Mouse (Mus musculus) bone marrow, adult 2 months (tissue): ENCODE measurements around the gene Slc22a12. TPM values are rescaled to one million over a fixed set of nuclear protein-coding genes. Genes with fewer than 3 reads are reported as not detected.
A peak's percentile ranks its signal among the peaks of the same experiment; 100 is the strongest.

Experiments
- H3K27ac ChIP-seq: fragments of 200-500 bp; 2 replicates; pipeline ENCODE4 v1.5.1; 2012; ENCODE audit warnings: low read depth, mild to moderate bottlenecking, control low read depth, inconsistent platforms, low read length; ENCODE audit not compliant: control insufficient read depth, poor library complexity, insufficient read depth
- H3K4me1 ChIP-seq: fragments of 200-500 bp; 2 replicates; pipeline ENCODE4 v1.6.1; 2011; ENCODE audit warnings: low read length; ENCODE audit not compliant: control insufficient read depth, insufficient read depth
- H3K4me3 ChIP-seq: fragments of 200-500 bp; replicated peaks from 2 replicates; pipeline ENCODE3; 2011; ENCODE audit warnings: mild to moderate bottlenecking, low read depth, low read length, control low read depth; ENCODE audit not compliant: control insufficient read depth
- CTCF ChIP-seq: fragments of 200-500 bp; IDR thresholded peaks from 2 replicates; pipeline ENCODE4 v1.5.1; 2011; ENCODE audit warnings: low read length, control low read depth; ENCODE audit not compliant: control insufficient read depth, insufficient read depth
- POLR2A ChIP-seq: fragments of 200-500 bp; IDR thresholded peaks from 2 replicates; pipeline ENCODE4 v1.6.1; 2011; ENCODE audit warnings: low read depth, mild to moderate bottlenecking, control low read depth, low read length, borderline replicate concordance; ENCODE audit not compliant: control insufficient read depth
- WGBS: fragments of 180-500 bp; shearing (Covaris S2); methylation state at CpG from one replicate; pipeline ENCODE4 v1.1.7; 2018; 5-methylcytosine and 5-hydroxymethylcytosine counted together
- polyA plus RNA-seq: library from polyadenylated mRNA; stranded (reverse); fragments of >200 nt; gene quantifications from 2 replicates; pipeline ENCODE4 v1.2.4, GENCODE M21; 2011; ENCODE audit warnings: low replicate concordance; ENCODE audit not compliant: missing spikeins, insufficient read depth, insufficient read length

Slc22a12 gene
- polyA plus RNA-seq, 1 experiment = 1.0 TPM

DNA sequence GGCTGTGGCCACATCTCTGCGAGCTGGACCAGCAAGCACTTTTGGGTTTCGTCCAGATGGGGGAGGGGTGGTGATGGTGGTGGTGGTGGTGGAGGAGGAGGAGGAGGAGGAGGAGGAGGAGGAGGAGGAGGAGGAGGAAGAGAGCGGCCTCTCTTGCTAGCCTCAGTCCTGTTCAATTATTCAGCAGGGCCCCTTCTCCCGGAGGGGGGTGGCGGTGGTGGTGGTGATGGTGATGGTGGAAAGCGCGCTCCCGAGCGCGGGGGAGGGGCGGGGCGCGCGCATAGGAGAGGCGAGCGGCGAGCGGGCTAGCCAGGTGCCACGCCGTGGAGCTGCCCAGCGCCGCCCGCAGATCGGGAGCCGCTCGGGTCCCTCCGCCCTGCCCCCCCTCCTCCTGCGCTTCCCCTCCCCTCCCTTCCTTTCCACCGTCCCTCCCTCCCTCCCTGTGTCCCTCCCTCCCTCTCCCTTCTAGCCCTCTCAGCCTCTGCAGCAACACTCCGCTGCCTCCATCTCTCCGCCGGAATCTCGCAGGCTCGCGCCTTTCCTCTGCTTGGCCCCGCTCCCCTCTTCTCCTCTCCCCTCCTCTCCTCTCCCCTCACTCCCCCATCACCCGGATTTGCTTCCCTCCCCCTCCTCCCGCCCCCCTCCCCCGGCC is 45.6 kb downstream of the Slc22a12 start:
- WGBS = 1% methylated on average over 37 of the region's 39 CpGs
- no peaks in the 10 kb centered on the region for H3K4me1 ChIP-seq
- TF ChIP-seq POLR2A (no peak), CTCF (no peak)
- no peak overlapping the region for H3K4me3 ChIP-seq
- no peak overlapping the region for H3K27ac ChIP-seq

DNA sequence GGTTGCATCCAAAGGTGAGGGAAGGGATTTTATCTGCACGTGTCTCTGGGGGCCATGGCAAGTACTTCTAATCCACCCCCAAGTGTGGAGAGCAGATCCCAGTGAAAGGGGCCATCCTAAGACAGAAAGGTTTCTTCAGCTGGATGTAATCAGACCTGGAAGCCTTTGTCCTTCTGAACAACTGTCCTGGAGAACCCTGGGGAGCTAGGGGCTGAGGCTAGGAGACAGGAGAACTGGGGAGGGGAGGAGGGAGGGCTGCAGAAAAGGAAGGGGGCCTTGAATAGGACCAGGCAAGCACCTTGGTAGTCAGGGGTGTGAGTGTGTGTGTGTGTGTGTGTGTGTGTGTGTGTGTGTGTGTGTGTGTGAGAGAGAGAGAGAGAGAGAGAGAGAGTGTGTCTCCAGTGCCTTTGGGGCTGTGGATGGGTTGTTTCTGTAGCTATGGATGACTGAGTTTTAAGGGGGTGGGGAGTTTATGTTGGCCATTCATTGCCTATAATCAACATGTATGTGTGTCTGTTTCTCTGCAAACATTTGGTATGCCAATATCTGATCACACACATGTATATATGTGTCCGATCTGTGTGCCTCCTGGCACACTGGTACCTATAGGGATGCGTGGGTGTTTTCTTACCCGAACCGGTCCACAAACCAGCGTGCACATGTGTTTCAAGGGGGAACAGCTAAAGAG is 46.2 kb downstream of the Slc22a12 start:
- Histone ChIP-seq H3K4me1 (no peaks in the 10 kb centered on the region), H3K4me3 (no peak overlapping the region), H3K27ac (no peak overlapping the region)
- TF ChIP-seq CTCF = no peak
- no peak for TF ChIP-seq POLR2A
- 18% methylated on average over 6 of the region's 6 CpGs for WGBS

DNA sequence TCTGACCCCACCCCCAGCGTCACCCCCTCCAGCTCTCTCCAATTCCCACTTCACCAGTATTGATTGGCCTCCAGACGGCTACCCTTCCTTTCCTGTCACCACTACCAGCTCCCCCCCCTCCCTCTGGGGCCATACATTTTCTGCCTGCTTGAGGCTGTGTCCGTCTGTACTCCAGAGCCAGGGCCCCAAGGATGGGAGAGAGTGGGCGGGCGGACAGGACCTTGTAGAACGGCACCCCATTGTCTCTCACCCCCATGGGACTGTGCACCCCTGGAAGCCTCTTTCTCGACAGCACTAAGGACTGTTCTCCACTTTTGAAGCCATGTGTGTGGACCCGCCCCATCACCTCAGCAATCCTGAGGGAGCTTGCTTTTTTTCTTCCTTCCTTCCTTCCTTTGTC is 47.1 kb downstream of the Slc22a12 start:
- H3K27ac ChIP-seq = no peak overlapping the region
- H3K4me1 ChIP-seq = no peaks in the 10 kb centered on the region
- 34% methylated on average over 8 of the region's 8 CpGs for WGBS
- no peak for TF ChIP-seq POLR2A
- TF ChIP-seq CTCF = no peak
- H3K4me3 ChIP-seq = no peak overlapping the region

DNA sequence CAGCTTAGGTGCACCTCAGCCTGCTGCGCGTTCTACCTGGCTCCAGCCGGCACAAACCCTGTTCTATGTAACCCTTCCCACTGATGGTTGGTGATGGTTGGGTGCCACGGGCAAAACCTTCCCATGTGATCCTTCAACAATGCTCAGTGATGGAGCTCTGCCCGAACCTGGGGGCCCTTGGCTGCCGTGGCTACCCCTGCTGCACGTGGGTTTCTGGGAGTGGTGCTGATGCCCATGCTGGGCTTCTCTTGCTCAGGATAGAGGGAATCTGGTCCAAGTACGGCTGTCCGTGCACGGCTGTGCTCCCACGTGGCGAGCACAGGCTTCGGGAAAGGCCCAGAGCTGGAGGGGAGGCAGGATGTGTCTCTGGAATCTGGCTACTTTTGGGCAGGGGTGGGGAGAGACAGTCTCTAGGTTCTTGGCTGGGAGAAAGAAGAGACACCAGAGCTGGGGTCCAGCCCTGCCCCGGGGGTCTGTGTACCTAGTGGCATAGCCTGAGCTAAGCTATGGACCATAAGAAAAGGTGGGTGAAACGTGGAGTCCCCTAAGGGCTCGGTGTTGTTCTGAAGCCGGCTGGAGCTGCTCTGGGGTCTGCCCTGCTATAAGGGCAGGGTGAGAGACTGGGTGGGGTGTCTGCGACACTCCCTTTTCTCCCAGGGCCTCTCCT is 48.2 kb downstream of the Slc22a12 start:
- Histone ChIP-seq H3K4me1 (no peaks in the 10 kb centered on the region), H3K4me3 (no peak overlapping the region), H3K27ac (no peak overlapping the region)
- TF ChIP-seq CTCF (no peak), POLR2A (no peak)
- 62% methylated on average over 18 of the region's 18 CpGs for WGBS

DNA sequence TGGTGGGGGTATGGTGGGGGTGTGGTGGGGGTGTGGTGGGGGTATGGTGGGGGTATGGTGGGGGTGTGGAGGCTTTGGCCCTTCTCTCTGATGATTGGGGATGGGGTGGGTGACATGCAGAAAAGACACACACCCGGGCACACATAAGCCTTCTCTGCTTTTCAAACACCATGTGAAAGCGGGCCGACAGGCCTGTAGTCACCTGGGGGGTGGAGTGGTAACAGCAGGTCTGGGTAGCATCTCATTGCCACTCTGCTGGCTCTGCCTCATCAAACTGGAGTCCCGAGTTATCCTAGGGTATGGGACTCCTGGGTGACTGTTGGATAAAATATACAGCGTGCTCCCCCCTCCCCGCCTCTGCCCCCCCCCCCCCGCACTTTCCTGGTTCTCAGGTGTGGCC is 48.8 kb downstream of the Slc22a12 start:
- 54% methylated on average over 6 of the region's 7 CpGs for WGBS
- no peak overlapping the region for H3K4me3 ChIP-seq
- TF ChIP-seq POLR2A (no peak), CTCF (no peak)
- no peaks in the 10 kb centered on the region for H3K4me1 ChIP-seq
- H3K27ac ChIP-seq = no peak overlapping the region

DNA sequence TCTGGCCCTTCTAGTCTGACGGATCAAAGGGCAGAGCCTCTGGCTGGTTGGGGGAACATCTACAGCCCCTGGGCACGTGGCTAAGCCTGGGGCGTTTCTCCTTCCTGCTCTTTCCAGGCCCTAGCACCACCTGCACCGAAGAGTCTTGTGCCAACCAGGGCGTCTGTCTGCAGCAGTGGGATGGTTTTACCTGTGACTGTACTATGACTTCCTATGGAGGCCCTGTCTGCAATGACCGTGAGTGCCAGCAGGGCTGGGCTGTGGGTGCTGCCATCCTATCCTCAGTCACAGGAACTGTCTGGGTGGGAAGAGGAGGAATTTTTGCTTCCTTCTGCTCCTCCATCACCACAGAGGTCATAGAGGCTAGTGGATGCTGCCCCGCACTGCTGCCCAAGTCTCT is 49.6 kb downstream of the Slc22a12 start:
- Histone ChIP-seq H3K27ac (no peak overlapping the region), H3K4me3 (no peak overlapping the region), H3K4me1 (no peaks in the 10 kb centered on the region)
- WGBS = 73% methylated on average over 7 of the region's 7 CpGs
- TF ChIP-seq POLR2A (no peak), CTCF (no peak)

DNA sequence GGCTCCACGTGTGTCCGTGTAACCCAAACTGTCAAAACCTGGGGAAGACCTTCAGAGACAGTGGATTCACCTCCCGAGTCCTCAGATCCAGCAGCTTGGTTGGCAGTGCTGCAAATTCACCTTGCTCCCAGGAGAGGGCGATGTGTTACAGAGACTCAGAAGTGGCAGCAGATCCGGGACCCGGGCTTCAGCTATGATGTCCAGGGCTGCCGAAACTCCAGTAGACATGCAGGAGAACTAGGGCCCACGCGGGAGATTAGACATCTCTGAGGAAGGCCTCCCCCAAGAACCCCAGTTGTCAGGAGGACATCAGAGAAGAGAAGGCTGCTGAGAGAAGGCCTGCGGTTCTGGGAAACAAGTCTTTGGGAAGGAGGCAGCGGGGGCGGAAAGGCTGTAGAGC is 50.7 kb downstream of the Slc22a12 start:
- WGBS = 22% methylated on average over 12 of the region's 12 CpGs

DNA sequence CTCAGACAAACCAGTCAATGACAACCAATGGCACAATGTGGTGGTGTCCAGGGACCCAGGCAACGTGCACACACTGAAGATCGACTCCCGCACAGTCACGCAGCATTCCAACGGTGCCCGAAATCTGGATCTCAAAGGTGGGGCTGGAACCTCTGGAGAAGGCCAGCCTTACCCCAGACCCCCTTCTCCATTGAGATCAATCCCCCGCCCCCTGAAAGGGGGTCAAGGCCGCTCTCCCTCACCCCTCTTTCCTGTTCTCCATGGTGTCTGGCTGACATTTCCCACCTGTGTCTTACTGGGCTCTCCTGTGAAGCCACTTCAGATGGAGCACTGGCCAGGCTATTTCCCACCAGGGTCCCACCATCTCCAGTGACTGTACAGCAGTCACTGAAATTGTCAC is 51.3 kb downstream of the Slc22a12 start:
- no peak overlapping the region for H3K4me3 ChIP-seq
- 78% methylated on average over 8 of the region's 8 CpGs for WGBS
- no peak for TF ChIP-seq POLR2A
- TF ChIP-seq CTCF = no peak
- no peaks in the 10 kb centered on the region for H3K4me1 ChIP-seq
- H3K27ac ChIP-seq = no peak overlapping the region

More for the DNA sequence above, 50.7 kb downstream of the Slc22a12 start:
- no peak overlapping the region for H3K4me3 ChIP-seq
- H3K27ac ChIP-seq = no peak overlapping the region
- H3K4me1 ChIP-seq = no peaks in the 10 kb centered on the region
- peak; percentile 56 for TF ChIP-seq CTCF
- no peak for TF ChIP-seq POLR2A

DNA sequence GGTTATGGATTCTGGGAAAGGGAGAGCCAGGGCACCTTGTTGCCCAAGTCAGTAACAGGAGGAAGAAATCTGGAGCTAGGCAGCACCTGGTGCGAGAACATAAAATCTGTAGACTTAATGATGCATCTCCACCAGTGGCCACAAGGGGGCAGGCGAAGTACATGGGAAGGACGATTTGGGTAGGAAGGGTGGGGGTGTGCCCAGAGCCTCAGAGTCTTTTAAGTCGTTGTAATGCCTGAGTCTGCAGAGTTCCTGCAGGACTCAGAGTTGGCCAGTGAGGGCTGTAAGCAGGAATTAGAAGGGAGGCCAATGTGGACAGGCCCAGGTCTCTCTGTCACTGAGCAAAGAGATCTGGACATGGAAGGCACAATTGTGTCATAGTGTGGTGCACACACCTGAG is 53.8 kb downstream of the Slc22a12 start:
- no peak overlapping the region for H3K4me3 ChIP-seq
- WGBS = 2% methylated on average over 4 of the region's 4 CpGs

More for the DNA sequence above, 53.8 kb downstream of the Slc22a12 start:
- Histone ChIP-seq H3K4me1 (no peaks in the 10 kb centered on the region), H3K27ac (no peak overlapping the region)
- TF ChIP-seq CTCF = peak; percentile 98
- TF ChIP-seq POLR2A = no peak

Other genes starting within 250 kb of the Slc22a12 start
- gene Cdc42bpg, start 236.6 kb downstream of the Slc22a12 start, polyA plus RNA-seq = 7.2 and 13.6 TPM in 2 replicates
- 17.7 and 33.1 TPM in 2 replicates for gene Men1, start 208.1 kb downstream of the Slc22a12 start, polyA plus RNA-seq
- 128 and 324 TPM in 2 replicates for gene Map4k2, start 201.9 kb downstream of the Slc22a12 start, polyA plus RNA-seq
- 120 and 184 TPM in 2 replicates for gene Sf1, start 179.3 kb downstream of the Slc22a12 start, polyA plus RNA-seq
- 3.7 and 4.3 TPM in 2 replicates for gene Pygm, start 158.6 kb downstream of the Slc22a12 start, polyA plus RNA-seq
- 656 and 1,280 TPM in 2 replicates for gene Rasgrp2, start 143.7 kb downstream of the Slc22a12 start, polyA plus RNA-seq
- 2.0 and 8.8 TPM in 2 replicates for gene Nrxn2, start 124.3 kb downstream of the Slc22a12 start, polyA plus RNA-seq